Mouse (Mus musculus) right cerebral cortex, postnatal 14 days (tissue): ENCODE measurements around the gene Nat8f6.
A peak's percentile ranks its signal among the peaks of the same experiment; 100 is the strongest.
"Not testable (repeated sequence)": the region's sequence is repeated elsewhere in the genome, so short reads cannot be mapped to it uniquely, and the experiment has no call there.

Source experiments
- DNase-seq: peaks from one replicate; pipeline ENCODE4 v3.0.0; 2022

Nat8f6 gene

GRCm38 (mm10) chr6:85820837-85821236 is at the start of gene Nat8f6, which contains the start of gene Nat8f5:
Nat8f6 (minus strand) TSS chr6:85820954.
Nat8f5 (minus strand) TSS chr6:85820972.
- DNase-seq, result no peak

- DNase-seq, result not testable (repeated sequence)
These were observed 48.3 kb upstream of the Nat8f6 start, which contains the start of gene Nat8f2 for GRCm38 (mm10) chr6:85869006-85869405. Nat8f2 (minus strand) TSS chr6:85869158.

- no peak for DNase-seq
These were observed 47.3 kb upstream of the Nat8f6 start for GRCm38 (mm10) chr6:85867726-85868690.

GRCm38 (mm10) chr6:85866995-85867394 is 46.2 kb upstream of the Nat8f6 start:
- not testable (repeated sequence) for DNase-seq

- not testable (repeated sequence) for DNase-seq
These were observed 45.4 kb upstream of the Nat8f6 start for GRCm38 (mm10) chr6:85866166-85866565.

- not testable (repeated sequence) for DNase-seq
These were observed 44.3 kb upstream of the Nat8f6 start for GRCm38 (mm10) chr6:85864900-85865639.

- DNase-seq, result no peak
These were observed 43.1 kb upstream of the Nat8f6 start for GRCm38 (mm10) chr6:85863840-85864239.

GRCm38 (mm10) chr6:85863136-85863535 is 42.4 kb upstream of the Nat8f6 start:
- DNase-seq, result no peak

GRCm38 (mm10) chr6:85862565-85862964 is 41.8 kb upstream of the Nat8f6 start:
- DNase-seq, result no peak

GRCm38 (mm10) chr6:85861247-85861646 is 40.5 kb upstream of the Nat8f6 start:
- no peak for DNase-seq

GRCm38 (mm10) chr6:85856194-85856678 is 35.5 kb upstream of the Nat8f6 start:
- peak; percentile 29 for DNase-seq

- DNase-seq, result no peak
These were observed 32.7 kb upstream of the Nat8f6 start for GRCm38 (mm10) chr6:85853481-85853880.

- no peak for DNase-seq
These were observed 30.5 kb upstream of the Nat8f6 start for GRCm38 (mm10) chr6:85851062-85851773.

- DNase-seq, result no peak
These were observed 28.5 kb upstream of the Nat8f6 start for GRCm38 (mm10) chr6:85849240-85849639.

- no peak for DNase-seq
These were observed 27.4 kb upstream of the Nat8f6 start for GRCm38 (mm10) chr6:85848140-85848539.

- DNase-seq, result no peak
These were observed 26.2 kb upstream of the Nat8f6 start for GRCm38 (mm10) chr6:85846921-85847320.

GRCm38 (mm10) chr6:85843677-85844458 is 23.1 kb upstream of the Nat8f6 start:
- DNase-seq, result not testable (repeated sequence)

GRCm38 (mm10) chr6:85839982-85840381 is 19.2 kb upstream of the Nat8f6 start:
- no peak for DNase-seq

- DNase-seq, result no peak
These were observed 17.9 kb upstream of the Nat8f6 start for GRCm38 (mm10) chr6:85838674-85839073.

- peak; percentile 22 for DNase-seq
These were observed 16.6 kb upstream of the Nat8f6 start for GRCm38 (mm10) chr6:85837307-85837706.

GRCm38 (mm10) chr6:85836827-85837226 is 16.1 kb upstream of the Nat8f6 start:
- DNase-seq, result peak; percentile 58

GRCm38 (mm10) chr6:85836098-85836497 is 15.3 kb upstream of the Nat8f6 start:
- not testable (repeated sequence) for DNase-seq
